Mouse (Mus musculus) kidney, postnatal 36 days (tissue): ENCODE measurements around the gene Olfr94.
A peak's percentile ranks its signal among the peaks of the same experiment; 100 is the strongest.
"Not testable (repeated sequence)": the region's sequence is repeated elsewhere in the genome, so short reads cannot be mapped to it uniquely, and the experiment has no call there.

Experiments used
- DNase-seq, 2 experiments: peaks; one replicate each; pipeline ENCODE4 v3.0.0; 2021 to 2022; ENCODE audit warnings: mixed read lengths in 2 of 2

Gene Olfr94

GRCm38 (mm10) chr17:37200894-37201293 is at the start of gene Olfr94:
Olfr94 (minus strand) TSS chr17:37200994.
- no peak for DNase-seq

GRCm38 (mm10) chr17:37250544-37250943 is 49.8 kb upstream of the Olfr94 start:
- peak in 1 of 2 experiments; percentile 52 for DNase-seq

- DNase-seq: no peak
Observed at GRCm38 (mm10) chr17:37249460-37249859, 48.7 kb upstream of the Olfr94 start.

- peak; percentile 23 to 44 for DNase-seq
Observed at GRCm38 (mm10) chr17:37246715-37247114, 45.9 kb upstream of the Olfr94 start.

- no peak for DNase-seq
Observed at GRCm38 (mm10) chr17:37242198-37242597, 41.4 kb upstream of the Olfr94 start.

GRCm38 (mm10) chr17:37237230-37237629 is 36.4 kb upstream of the Olfr94 start, which contains the start of gene Olfr97:
Olfr97 (minus strand) TSS chr17:37237330.
- not testable (repeated sequence) for DNase-seq

- no peak for DNase-seq
Observed at GRCm38 (mm10) chr17:37221879-37222278, 21.1 kb upstream of the Olfr94 start.

GRCm38 (mm10) chr17:37219846-37220245 is 19.1 kb upstream of the Olfr94 start, which contains the start of gene Olfr96:
Olfr96 (plus strand) TSS chr17:37220146.
- no peak for DNase-seq

- no peak for DNase-seq
Observed at GRCm38 (mm10) chr17:37218486-37218885, 17.7 kb upstream of the Olfr94 start.

GRCm38 (mm10) chr17:37213018-37213417 is 12.2 kb upstream of the Olfr94 start, which contains the start of gene Olfr95:
Olfr95 (minus strand) TSS chr17:37213118.
- DNase-seq: no peak

- no peak for DNase-seq
Observed at GRCm38 (mm10) chr17:37210884-37211768, 10.3 kb upstream of the Olfr94 start.

GRCm38 (mm10) chr17:37203917-37204236 is 3.1 kb upstream of the Olfr94 start:
- DNase-seq: no peak

GRCm38 (mm10) chr17:37203206-37203916 is 2.6 kb upstream of the Olfr94 start:
- peak; percentile 66 to 87 for DNase-seq

- peak in 1 of 2 experiments; percentile 23 for DNase-seq
Observed at GRCm38 (mm10) chr17:37196845-37197724, 3.7 kb downstream of the Olfr94 start.

- no peak for DNase-seq
Observed at GRCm38 (mm10) chr17:37194782-37195181, 6.0 kb downstream of the Olfr94 start.

GRCm38 (mm10) chr17:37193656-37194055 is 7.1 kb downstream of the Olfr94 start, which contains the start of gene Ubd:
Ubd (plus strand) TSS chr17:37193892.
- no peak for DNase-seq

- DNase-seq: no peak
Observed at GRCm38 (mm10) chr17:37193032-37193431, 7.8 kb downstream of the Olfr94 start.

GRCm38 (mm10) chr17:37190711-37191110 is 10.1 kb downstream of the Olfr94 start:
- DNase-seq: peak; percentile 67 to 71

GRCm38 (mm10) chr17:37185474-37185873 is 15.3 kb downstream of the Olfr94 start:
- no peak for DNase-seq

- no peak for DNase-seq
Observed at GRCm38 (mm10) chr17:37161394-37161793, 39.4 kb downstream of the Olfr94 start, which contains the start of gene Olfr93. Olfr93 (minus strand) TSS chr17:37161494.
